Mouse (Mus musculus) A20 (cell line): Measurements from ENCODE around the gene Aoc1.
A peak's percentile ranks its signal among the peaks of the same experiment; 100 is the strongest.
"Not testable (repeated sequence)": the region's sequence is repeated elsewhere in the genome, so short reads cannot be mapped to it uniquely, and the experiment has no call there.

Source experiments
- DNase-seq: peaks from one replicate; pipeline ENCODE4 v3.0.0-alpha.2; 2011; ENCODE audit warnings: low read depth, low spot score

Aoc1 gene

GRCm38 (mm10) chr6:48860851-48861250 lies 11.8 kb upstream of the Aoc1 start:
- no peak for DNase-seq

GRCm38 (mm10) chr6:48861616-48862280 lies 10.9 kb upstream of the Aoc1 start:
- no peak for DNase-seq

DNA sequence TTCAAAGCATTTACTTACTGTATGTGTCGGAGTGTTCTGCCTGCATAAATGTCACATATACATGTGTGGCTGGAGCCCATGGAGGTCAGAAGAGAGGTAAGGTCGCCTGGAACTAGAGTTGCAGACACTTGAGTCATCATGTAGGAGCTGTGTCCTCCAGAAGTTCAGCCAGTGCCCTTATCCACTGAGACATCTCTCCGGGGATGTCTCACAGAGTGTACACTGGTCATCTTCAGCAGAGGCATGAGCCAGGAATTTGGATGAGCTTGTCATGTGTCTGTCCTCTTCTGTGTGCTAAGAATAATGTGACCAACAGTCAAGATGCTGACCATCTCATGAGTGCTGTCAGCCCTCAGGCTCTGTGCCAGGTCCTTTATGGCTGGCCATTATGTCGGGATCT lies 9.9 kb upstream of the Aoc1 start:
- no peak for DNase-seq

GRCm38 (mm10) chr6:48863488-48863887 lies 9.2 kb upstream of the Aoc1 start:
- no peak for DNase-seq

DNA sequence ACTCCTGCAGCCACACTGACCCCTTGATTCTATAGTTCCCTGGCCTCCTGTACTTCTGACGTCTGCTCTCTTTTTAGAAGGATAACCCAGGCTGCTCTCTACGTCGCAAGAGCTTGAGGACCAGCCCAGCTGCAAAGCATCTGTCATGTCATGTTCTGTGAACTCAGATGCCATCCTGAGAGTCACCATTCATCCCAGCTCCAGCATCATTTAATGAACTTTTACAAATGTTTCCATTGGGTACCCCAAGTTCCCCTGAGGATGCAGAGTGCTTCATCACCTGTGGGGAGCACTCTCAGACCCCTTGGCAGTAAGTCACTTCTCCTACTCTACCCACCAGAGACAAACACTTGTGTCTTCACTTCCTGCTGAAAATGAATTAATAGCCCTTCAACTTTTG lies 8.5 kb upstream of the Aoc1 start:
- no peak for DNase-seq

DNA sequence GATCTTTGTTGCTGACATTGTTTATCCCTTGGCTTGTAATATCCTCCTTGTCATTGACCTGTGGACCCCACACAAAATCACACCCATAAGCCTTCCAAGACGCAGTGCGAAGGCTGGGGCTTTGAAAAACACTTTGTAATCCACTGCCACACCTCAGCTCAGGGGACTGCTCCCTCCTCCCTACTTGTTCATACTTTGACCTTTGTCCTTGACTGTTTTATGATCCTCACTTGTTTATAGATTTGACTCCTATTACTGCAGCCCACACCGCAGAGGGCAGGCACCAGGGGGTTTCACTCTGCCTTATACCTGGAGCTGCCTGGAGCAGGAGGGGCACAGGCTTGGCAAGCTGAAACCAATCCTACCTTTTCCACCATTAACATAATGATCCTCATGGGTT lies 8.0 kb upstream of the Aoc1 start:
- no peak for DNase-seq

DNA sequence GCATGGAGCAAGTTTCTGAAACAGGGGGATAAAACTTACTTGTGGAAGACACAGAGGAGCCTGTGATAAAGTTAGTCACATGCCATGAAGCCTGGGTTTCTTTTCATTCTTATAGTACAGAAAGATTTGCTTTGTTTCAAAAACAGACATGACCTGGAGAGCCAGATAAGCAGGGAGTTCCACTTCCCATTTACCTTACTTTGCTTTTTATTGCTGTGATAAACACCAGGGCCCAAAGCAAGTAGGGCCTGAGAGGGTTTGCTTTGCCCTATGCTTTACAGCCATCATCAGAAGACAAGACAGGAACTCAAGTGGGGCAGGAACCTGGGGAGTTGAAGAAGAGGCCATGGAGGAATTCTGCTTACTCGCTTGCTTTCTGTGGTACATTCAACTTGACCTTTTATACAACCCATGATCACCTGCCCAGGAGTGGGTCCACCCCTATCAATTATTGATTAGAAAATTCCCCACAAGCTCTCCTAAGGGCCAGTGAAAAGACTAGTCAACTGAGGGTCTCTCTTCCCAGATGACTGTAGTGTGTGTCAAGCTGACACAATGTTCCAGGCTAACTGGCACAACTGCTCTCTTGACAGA lies 7.4 kb upstream of the Aoc1 start:
- DNase-seq, result no peak

DNA sequence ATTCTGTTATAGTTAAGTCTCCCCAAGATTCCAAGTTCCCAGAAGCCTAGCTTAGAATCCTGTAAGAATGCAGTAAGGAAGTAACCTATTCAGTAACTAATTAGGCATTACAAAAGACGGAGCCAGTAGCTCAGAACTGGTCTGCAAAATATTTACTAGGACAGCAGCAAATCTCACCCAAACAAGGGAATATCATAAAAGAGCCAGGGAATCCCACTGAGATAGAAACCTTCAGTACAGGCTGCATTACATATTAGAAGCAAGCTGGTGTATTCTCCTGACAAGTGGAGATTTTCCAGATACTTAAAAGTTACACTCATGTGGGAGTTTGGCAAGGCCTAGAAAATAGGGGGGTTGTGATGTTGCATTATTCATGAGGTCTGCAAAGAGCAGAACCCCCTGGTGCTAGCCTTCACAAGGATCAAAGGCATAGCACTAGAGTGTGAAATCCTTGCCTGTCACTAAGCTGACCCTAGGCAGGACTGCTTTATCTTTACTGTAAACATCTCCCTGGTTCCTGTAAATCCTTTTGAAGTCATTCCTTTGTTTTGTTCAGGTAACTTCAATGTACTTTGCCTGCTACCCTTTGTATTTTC lies 6.2 kb upstream of the Aoc1 start:
- DNase-seq, result not testable (repeated sequence)

GRCm38 (mm10) chr6:48867158-48867557 lies 5.5 kb upstream of the Aoc1 start:
- DNase-seq, result no peak

- no peak for DNase-seq
Observed at GRCm38 (mm10) chr6:48869774-48870173, 2.9 kb upstream of the Aoc1 start.

DNA sequence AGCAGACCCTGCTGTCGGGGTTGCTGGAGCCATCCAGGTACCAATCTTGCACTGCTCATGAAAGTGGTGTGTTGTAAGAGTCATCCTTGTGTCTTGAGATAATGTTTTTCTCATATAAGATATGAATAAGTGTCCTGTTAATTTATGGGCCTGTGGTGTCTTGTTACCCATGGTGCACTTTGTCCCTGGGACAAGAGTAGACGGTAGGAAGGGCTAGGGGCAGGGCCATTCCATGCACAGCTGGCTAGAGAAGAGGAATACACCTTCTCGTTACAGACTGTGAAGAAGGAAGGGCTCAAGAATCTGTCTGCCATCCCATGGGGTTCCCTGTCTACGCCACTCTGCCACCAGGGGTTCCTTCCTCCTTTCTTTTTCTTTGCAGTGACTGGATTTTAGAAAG lies 1.9 kb downstream of the Aoc1 start:
- no peak for DNase-seq

- no peak for DNase-seq
Observed at GRCm38 (mm10) chr6:48875515-48875914, 2.8 kb downstream of the Aoc1 start.

- no peak for DNase-seq
Observed at GRCm38 (mm10) chr6:48876510-48877135, 3.9 kb downstream of the Aoc1 start.

DNA sequence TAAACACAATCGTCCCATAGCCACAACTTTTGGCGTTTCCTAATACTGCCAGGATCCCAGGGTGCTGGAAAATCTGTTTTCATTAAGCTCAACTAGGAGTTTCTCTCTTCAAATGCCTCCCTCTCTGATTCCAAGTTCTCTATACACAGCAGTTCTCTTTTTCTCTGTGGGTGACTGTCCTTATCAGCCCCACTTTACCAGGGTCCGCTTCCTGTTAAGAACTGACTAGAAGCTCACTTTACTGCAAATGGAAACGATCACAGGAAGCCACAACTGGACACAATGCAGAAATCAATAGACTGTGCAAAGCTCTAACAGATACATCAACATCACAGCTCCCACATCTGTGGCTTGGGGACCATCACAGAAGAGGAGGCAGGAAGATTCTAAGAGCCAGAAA lies 21.5 kb downstream of the Aoc1 start:
- DNase-seq, result peak; percentile 8

DNA sequence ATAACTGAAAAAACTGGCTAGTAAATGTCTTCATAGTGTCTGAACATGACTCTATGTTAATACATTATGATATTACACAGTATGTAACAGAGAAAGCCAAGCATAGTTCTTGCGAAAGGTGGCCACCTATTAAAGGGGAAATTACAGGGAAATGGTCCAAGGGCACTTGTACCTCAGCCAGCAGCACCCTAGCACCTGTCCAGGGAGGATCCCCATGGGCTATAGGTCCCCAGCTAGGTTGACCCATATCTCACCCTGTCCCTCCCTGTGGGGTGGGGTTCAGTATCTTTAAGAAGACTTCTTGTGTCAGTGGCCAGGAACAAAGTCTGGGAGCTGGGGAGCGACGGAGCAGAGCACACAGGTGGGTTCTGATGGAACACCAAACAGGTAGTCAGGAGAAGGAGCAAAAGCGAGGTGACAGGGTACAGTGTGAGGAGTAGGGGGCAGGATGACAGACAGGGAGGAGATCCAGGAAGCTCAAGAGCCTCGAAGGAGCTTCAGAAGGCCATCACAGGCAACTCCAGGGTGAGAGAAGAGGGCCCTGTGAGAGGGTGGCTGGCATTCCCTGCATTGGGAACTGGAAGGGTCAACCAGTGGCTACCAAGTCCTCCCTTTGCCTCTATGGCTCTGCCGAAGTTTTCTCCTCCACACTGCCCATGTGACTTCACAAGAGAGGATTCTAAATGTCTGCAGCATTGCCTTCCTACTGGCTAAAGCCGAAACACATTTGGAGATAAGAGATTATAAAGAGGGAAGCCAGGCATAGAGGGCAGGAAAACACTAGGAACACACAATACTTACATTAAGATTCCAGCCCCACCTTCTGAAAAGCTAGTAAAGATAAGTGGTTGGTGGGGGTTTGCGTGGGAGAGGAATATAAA lies 22.5 kb downstream of the Aoc1 start:
- DNase-seq, result no peak

GRCm38 (mm10) chr6:48895941-48896340 lies 23.2 kb downstream of the Aoc1 start:
- DNase-seq, result no peak

- peak; percentile 63 for DNase-seq
Observed at GRCm38 (mm10) chr6:48896956-48897355, 24.3 kb downstream of the Aoc1 start.

GRCm38 (mm10) chr6:48901316-48901715 lies 28.6 kb downstream of the Aoc1 start:
- DNase-seq, result not testable (repeated sequence)

DNA sequence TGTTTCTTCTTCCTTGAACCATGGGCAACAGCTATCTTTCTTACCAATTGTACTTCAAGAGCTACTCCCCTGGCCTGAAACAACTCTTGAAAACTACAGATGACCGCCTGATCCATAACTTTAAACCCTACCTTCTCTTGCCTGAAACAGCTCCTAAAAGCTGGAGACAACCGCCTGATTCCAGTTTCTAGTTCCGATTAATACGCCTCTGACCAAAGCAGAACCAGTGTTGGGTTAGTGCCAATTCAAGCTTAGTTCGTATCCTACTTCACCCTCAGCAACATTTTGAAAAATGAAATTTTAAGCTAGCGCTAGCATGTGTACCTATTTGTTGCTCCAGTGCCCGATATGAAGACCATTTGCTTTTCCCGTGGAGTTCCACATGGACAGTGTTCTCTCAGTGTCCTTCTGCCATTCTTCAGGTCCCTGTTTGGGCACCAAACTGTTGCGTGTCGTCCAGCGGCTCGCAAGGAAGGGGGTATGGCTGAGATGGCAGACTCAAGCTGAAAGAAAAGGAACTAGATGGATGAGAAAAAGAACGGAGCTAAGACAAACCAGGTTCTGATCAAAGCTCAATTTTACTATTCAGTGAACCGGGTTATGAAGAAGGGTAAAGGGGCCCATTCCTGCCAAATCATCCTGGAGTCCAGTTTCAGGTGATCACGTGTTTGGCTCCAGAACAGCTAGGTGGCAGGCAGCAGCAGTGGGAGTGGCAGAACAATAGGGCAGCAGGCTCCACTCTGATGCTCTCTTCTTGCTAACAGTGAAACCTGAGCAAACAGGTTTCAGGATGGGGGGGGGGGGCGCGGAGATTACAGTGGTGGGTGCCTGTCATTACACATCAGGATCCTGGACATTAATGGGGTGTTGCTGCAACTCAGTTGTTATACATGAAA lies 30.1 kb downstream of the Aoc1 start:
- DNase-seq, result no peak

- no peak for DNase-seq
Observed at GRCm38 (mm10) chr6:48903437-48903836, 30.7 kb downstream of the Aoc1 start.

- no peak for DNase-seq
Observed at GRCm38 (mm10) chr6:48905606-48906005, 32.9 kb downstream of the Aoc1 start.
